Mouse (Mus musculus) central nervous system, embryonic 18 days (tissue): ENCODE data around the gene Gm9736. TPM values are rescaled to one million over a fixed set of nuclear protein-coding genes. Genes with fewer than 3 reads are reported as not detected.

Experiments
- polyA plus RNA-seq: library from polyadenylated mRNA; depleted of rRNA; stranded (reverse); fragments of >200 nt; gene quantifications from 2 replicates; pipeline ENCODE4 v1.2.3, GENCODE M21; 2012; rRNA removed

Gm9736 gene
- not detected in 2 replicates for polyA plus RNA-seq

DNA sequence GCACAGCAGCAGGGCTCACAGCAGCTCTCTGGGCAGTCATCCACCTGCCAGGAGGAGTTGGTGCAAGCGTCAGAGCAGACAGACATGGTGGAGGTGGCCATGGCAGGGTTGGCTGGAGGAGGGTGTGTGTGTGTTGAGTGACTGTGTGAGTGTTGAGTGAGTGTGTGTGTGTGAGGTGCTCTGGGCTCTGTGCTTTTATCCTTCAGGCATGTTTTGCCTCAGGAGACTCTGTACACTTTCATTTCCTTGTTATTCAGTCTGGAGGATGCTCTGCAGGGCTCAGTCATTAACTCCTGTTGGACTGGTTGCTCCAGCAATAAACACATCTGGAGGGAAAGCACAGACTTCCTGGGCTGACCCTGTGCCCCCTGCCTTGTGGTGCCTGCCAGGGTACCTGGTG lies at the start of gene Gm9736:
Gm9736 (minus strand) TSS at position 101 of the 400 bp plus-strand sequence.

GRCm38 (mm10) chr10:77798921-77799508 lies 47.9 kb upstream of the Gm9736 start, which contains the start of gene Gm19668:
Gene Gm19668 (minus strand): TSS chr10:77799133.

DNA sequence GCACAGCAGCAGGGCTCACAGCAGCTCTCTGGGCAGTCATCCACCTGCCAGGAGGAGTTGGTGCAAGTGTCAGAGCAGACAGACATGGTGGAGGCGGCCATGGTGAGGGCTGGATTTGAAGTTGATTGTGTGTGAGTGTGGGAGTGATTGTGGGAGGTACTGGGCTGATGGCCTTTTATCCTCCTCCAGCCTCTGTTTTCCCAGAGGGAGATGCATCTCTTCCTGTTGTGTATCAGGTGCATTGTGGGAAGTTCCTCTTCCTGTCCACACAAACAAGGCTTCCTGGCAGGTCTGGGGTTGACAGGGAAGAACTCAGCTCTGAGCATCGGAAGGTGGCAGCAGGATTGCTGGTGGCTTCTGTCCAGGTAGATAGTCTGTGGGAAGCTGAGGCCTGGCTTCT lies 43.8 kb upstream of the Gm9736 start, which contains the start of gene Gm9639:
Gm9639 (minus strand) TSS at position 101 of the 400 bp plus-strand sequence.

GRCm38 (mm10) chr10:77787876-77788275 lies 36.7 kb upstream of the Gm9736 start, which contains the start of gene Gm7137:
Gene Gm7137 (minus strand): TSS chr10:77788200.

DNA sequence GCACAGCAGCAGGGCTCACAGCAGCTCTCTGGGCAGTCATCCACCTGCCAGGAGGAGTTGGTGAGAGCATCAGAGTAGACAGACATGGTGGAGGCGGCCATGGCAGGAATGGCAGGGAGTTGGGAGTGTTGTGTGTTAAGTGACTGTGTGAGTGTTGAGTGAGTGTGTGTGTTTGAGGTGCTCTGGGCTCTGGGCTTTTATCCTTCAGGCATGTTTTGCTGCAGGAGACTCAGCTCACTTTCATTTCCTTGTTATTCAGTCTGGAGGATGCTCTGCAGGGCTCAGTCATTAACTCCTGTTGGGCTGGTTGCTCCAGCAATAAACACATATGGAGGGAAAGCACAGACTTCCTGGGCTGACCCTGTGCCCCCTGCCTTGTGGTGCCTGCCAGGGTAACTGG lies 31.3 kb upstream of the Gm9736 start, which contains the start of gene Gm3250:
Gm3250 (minus strand) TSS at position 101 of the 400 bp plus-strand sequence.

DNA sequence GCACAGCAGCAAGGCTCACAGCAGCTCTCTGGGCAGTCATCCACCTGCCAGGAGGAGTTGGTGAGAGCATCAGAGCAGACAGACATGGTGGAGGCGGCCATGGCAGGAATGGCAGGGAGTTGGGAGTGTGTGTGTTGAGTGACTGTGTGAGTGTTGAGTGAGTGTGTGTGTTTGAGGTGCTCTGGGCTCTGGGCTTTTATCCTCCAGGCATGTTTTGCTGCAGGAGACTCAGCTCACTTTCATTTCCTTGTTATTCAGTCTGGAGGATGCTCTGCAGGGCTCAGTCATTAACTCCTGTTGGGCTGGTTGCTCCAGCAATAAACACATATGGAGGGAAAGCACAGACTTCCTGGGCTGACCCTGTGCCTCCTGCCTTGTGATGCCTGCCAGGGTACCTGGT lies 25.7 kb upstream of the Gm9736 start, which contains the start of gene Gm7138:
Gm7138 (minus strand) TSS at position 101 of the 400 bp plus-strand sequence.

DNA sequence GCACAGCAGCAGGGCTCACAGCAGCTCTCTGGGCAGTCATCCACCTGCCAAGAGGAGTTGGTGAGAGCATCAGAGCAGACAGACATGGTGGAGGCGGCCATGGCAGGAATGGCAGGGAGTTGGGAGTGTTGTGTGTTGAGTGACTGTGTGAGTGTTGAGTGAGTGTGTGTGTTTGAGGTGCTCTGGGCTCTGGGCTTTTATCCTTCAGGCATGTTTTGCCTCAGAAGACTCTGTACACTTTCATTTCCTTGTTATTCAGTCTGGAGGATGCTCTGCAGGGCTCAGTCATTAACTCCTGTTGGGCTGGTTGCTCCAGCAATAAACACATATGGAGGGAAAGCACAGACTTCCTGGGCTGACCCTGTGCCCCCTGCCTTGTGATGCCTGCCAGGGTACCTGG lies 20.1 kb upstream of the Gm9736 start, which contains the start of gene Gm3238:
Gm3238 (minus strand) TSS at position 101 of the 400 bp plus-strand sequence.

DNA sequence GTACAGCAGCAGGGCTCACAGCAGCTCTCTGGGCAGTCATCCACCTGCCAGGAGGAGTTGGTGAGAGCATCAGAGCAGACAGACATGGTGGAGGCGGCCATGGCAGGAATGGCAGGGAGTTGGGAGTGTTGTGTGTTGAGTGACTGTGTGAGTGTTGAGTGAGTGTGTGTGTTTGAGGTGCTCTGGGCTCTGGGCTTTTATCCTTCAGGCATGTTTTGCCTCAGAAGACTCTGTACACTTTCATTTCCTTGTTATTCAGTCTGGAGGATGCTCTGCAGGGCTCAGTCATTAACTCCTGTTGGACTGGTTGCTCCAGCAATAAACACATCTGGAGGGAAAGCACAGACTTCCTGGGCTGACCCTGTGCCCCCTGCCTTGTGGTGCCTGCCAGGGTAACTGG lies 8.4 kb upstream of the Gm9736 start, which contains the start of gene Gm3233:
Gm3233 (minus strand) TSS at position 101 of the 400 bp plus-strand sequence.

GRCm38 (mm10) chr10:77741924-77742688 lies 9.0 kb downstream of the Gm9736 start, which contains the start of gene Gm18596:
Gene Gm18596 (minus strand): TSS chr10:77742638.

DNA sequence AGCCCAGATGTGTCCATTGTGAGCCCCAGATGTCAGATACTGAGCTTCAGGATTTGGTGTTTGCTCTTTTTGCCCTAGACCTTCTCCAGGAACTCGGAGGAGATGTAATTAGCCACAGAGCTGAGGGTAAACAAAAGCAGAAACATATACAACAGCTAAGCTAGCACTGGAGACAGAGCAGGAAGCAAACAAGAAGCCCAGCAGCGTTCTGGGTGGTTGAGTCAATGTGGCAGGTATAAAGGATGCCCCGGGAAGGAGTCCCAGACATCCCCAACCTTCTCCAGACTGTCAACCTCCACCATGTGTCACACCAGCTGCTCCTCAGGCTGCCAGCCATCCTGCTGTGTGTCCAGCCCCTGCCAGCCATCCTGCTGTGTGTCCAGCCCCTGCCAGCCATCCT lies 25.0 kb downstream of the Gm9736 start, which contains the start of gene Gm10100:
Gm10100 (plus strand) TSS at position 301 of the 400 bp plus-strand sequence.

DNA sequence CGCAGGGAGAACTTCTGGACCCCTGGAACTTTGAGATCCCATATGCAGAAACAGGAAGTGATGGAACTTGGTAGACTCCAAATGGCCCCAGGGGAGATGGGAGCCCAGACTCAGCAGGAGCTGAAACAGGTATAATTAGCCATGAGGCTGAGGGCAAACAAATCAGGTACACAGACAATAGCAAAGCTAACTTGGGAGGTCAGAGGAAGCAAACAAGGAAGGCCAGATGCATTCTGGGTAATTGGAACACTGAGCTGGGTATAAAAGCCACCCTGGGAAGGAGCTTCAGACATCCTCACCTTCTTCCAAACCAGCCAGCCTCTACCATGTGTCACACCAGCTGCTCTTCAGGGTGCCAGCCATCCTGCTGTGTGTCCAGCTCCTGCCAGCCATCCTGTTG lies 30.9 kb downstream of the Gm9736 start, which contains the start of gene Krtap12-1:
Krtap12-1 (plus strand) TSS at position 301 of the 400 bp plus-strand sequence.

DNA sequence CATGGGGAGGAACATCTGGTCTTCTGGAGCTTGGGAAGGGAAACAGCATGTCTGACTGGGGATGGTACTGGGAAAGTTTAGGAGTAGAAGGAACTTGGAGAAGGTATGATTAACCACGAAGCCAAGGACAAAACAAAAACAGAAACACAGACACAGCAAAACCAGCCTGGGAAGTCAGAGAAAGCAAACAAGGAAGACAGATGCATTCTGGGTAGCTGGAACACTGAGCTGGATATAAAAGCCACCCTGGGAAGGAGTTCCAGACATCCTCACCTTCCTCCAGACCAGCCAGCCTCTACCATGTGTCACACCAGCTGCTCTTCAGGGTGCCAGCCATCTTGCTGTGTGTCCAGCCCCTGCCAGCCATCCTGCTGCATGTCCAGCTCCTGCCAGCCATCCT lies 35.6 kb downstream of the Gm9736 start, which contains the start of gene Gm10142:
Gm10142 (plus strand) TSS at position 301 of the 400 bp plus-strand sequence.

GRCm38 (mm10) chr10:77711157-77711556 lies 40.0 kb downstream of the Gm9736 start, which contains the start of gene Gm10024:
Gene Gm10024 (plus strand): TSS chr10:77711457.

GRCm38 (mm10) chr10:77706326-77706725 lies 44.8 kb downstream of the Gm9736 start, which contains the start of gene Gm10272:
Gene Gm10272 (plus strand): TSS chr10:77706626.

Other genes starting within 250 kb of the Gm9736 start
- gene Fam207a, start 235.6 kb downstream of the Gm9736 start, polyA plus RNA-seq, result 36.0 and 38.3 TPM in 2 replicates
- gene Itgb2, start 221.1 kb downstream of the Gm9736 start, polyA plus RNA-seq, result 0.95 and 0.98 TPM in 2 replicates
- gene Pttg1ip, start 169.6 kb downstream of the Gm9736 start, polyA plus RNA-seq, result 75.2 and 76.7 TPM in 2 replicates
- gene Sumo3, start 145.3 kb downstream of the Gm9736 start, polyA plus RNA-seq, result 432 and 449 TPM in 2 replicates
- gene Gm49325, start 145.2 kb downstream of the Gm9736 start, polyA plus RNA-seq, result 42.7 TPM in 1 of 2 replicates, not detected in the other
- gene Ube2g2, start 129.1 kb downstream of the Gm9736 start, polyA plus RNA-seq, result 46.0 and 46.8 TPM in 2 replicates
- 0.92 and 1.3 TPM in 2 replicates for gene Tspear, start 64.8 kb downstream of the Gm9736 start, polyA plus RNA-seq
- not detected in 2 replicates for gene Gm19402, start 60.6 kb downstream of the Gm9736 start, polyA plus RNA-seq
- gene Gm9508, start 54.1 kb downstream of the Gm9736 start, polyA plus RNA-seq, result not detected in 2 replicates
- gene Gm10272, start 44.7 kb downstream of the Gm9736 start, polyA plus RNA-seq, result not detected in 2 replicates
- gene Gm10024, start 39.9 kb downstream of the Gm9736 start, polyA plus RNA-seq, result not detected in 2 replicates
- not detected in 2 replicates for gene Gm10142, start 35.5 kb downstream of the Gm9736 start, polyA plus RNA-seq
- not detected in 2 replicates for gene Krtap12-1, start 30.8 kb downstream of the Gm9736 start, polyA plus RNA-seq
- not detected in 2 replicates for gene Gm10100, start 24.9 kb downstream of the Gm9736 start, polyA plus RNA-seq
- not detected in 2 replicates for gene Gm18596, start 8.7 kb downstream of the Gm9736 start, polyA plus RNA-seq
- not detected in 2 replicates for gene Gm3233, start 8.3 kb upstream of the Gm9736 start, polyA plus RNA-seq
- not detected in 2 replicates for gene Gm3238, start 20.0 kb upstream of the Gm9736 start, polyA plus RNA-seq
- not detected in 2 replicates for gene Gm7138, start 25.6 kb upstream of the Gm9736 start, polyA plus RNA-seq
- gene Gm3250, start 31.2 kb upstream of the Gm9736 start, polyA plus RNA-seq, result not detected in 2 replicates
- gene Gm7137, start 36.8 kb upstream of the Gm9736 start, polyA plus RNA-seq, result not detected in 2 replicates
- not detected in 2 replicates for gene Gm9639, start 43.7 kb upstream of the Gm9736 start, polyA plus RNA-seq
- not detected in 2 replicates for gene Gm19668, start 47.8 kb upstream of the Gm9736 start, polyA plus RNA-seq
- gene Gm9507, start 60.5 kb upstream of the Gm9736 start, polyA plus RNA-seq, result 0.09 TPM in 1 of 2 replicates, not detected in the other
- not detected in 2 replicates for gene Gm2696, start 63.3 kb upstream of the Gm9736 start, polyA plus RNA-seq
- gene Krtap10-4, start 75.7 kb upstream of the Gm9736 start, polyA plus RNA-seq, result not detected in 2 replicates
- gene Krtap10-10, start 84.6 kb upstream of the Gm9736 start, polyA plus RNA-seq, result not detected in 2 replicates
- not detected in 2 replicates for gene Gm36176, start 95.4 kb upstream of the Gm9736 start, polyA plus RNA-seq
- gene Gm10318, start 101.5 kb upstream of the Gm9736 start, polyA plus RNA-seq, result not detected in 2 replicates
- not detected in 2 replicates for gene Gm3285, start 110.6 kb upstream of the Gm9736 start, polyA plus RNA-seq
- gene Lrrc3, start 151.2 kb upstream of the Gm9736 start, polyA plus RNA-seq, result 19.3 and 20.3 TPM in 2 replicates
- 12.8 and 13.4 TPM in 2 replicates for gene Trpm2, start 219.2 kb upstream of the Gm9736 start, polyA plus RNA-seq
- 66.5 and 68.2 TPM in 2 replicates for gene 1810043G02Rik, start 227.2 kb upstream of the Gm9736 start, polyA plus RNA-seq